Mouse (Mus musculus): ENCODE data around the gene C2cd4c.

- TF ChIP-seq CTCF (conservative IDR thresholded peaks at IDR 0.05; ENCODE audit: insufficient read depth, insufficient read length, low read depth, low read length): no peak
- no peak for TF ChIP-seq POLR2A (IDR thresholded peaks at IDR 0.05; ENCODE audit: low read depth, low read length)
Observed at GRCm38 (mm10) chr10:79578891-79579290, 34.9 kb downstream of the C2cd4c start.
